Mouse (Mus musculus) liver, embryonic 15.5 days (tissue): ENCODE measurements around the gene Krt26. TPM values are rescaled to one million over a fixed set of nuclear protein-coding genes. Genes with fewer than 3 reads are reported as not detected.

Experiments
- ATAC-seq: fragments of 200-750 bp; cut with Nextera tagmentation; 2 replicates; pipeline ENCODE4 v1.8.0; 2017; ENCODE audit warnings: moderate number of reproducible peaks, mild to moderate bottlenecking, moderate library complexity; ENCODE audit not compliant: insufficient read depth
- H3K27ac ChIP-seq: fragments of 300-500 bp; sonication (generic); replicated peaks from 2 replicates; pipeline ENCODE4 v1.5.1; 2015; ENCODE audit warnings: mild to moderate bottlenecking, inconsistent platforms
- H3K27me3 ChIP-seq: fragments of 300-500 bp; sonication (generic); 2 replicates; pipeline ENCODE4 v1.6.1; 2015; ENCODE audit warnings: mild to moderate bottlenecking, inconsistent platforms
- H3K36me3 ChIP-seq: fragments of 300-500 bp; sonication (generic); replicated peaks from 2 replicates; pipeline ENCODE4 v1.6.1; 2015; ENCODE audit warnings: moderate library complexity, mild to moderate bottlenecking, inconsistent platforms
- H3K4me1 ChIP-seq: fragments of 300-500 bp; sonication (generic); replicated peaks from 2 replicates; pipeline ENCODE4 v1.6.1; 2015; ENCODE audit warnings: inconsistent platforms
- H3K4me2 ChIP-seq: fragments of 300-500 bp; sonication (generic); 2 replicates; pipeline ENCODE4 v1.6.1; 2015; ENCODE audit warnings: moderate library complexity, mild to moderate bottlenecking, inconsistent platforms
- H3K4me3 ChIP-seq: fragments of 300-500 bp; sonication (generic); replicated peaks from 2 replicates; pipeline ENCODE4 v1.5.1; 2015; ENCODE audit warnings: mild to moderate bottlenecking, inconsistent platforms
- H3K9ac ChIP-seq: fragments of 300-500 bp; sonication (generic); 2 replicates; pipeline ENCODE4 v1.6.1; 2015; ENCODE audit warnings: moderate library complexity, mild to moderate bottlenecking, inconsistent platforms
- H3K9me3 ChIP-seq: fragments of 300-500 bp; sonication (generic); replicated peaks from 2 replicates; pipeline ENCODE4 v1.6.1; 2016; ENCODE audit warnings: inconsistent platforms
- WGBS: fragments of 180-500 bp; shearing (Covaris S2); methylation state at CpG from one replicate; pipeline ENCODE4 v1.1.7; 2015; ENCODE audit warnings: mixed read lengths; ENCODE audit not compliant: insufficient replicate concordance; 5-methylcytosine and 5-hydroxymethylcytosine counted together
- polyA plus RNA-seq: library from polyadenylated mRNA; unstranded; fragments of >200 nt; fragmentation: Nextera tagmentation; extraction: Ambion mirVana; gene quantifications from 2 replicates; pipeline ENCODE4 v1.2.1, GENCODE M21; 2015

The Krt26 gene
- polyA plus RNA-seq = not detected in 2 replicates

DNA sequence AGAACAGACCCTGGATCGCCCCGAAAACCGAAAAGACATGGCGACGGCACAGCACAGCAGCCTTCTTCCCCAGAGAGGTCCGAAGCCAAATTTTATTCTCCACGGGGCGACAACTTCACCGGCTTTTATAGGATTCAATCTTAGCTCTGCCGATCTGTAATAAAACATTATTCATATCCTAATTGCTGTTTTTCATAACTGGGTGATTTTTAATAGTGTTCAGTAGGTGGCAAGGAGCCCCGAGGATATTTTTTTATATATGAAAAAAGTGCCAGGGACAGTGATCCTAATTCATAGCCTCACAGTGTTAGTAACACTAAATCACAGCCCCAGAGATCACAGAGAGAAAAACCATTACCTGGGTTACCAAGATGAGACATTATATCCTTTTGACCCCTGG, at the start of gene Krt26:
Gene Krt26, minus strand, starts transcription at position 101 of the 400 bp plus-strand sequence.
- H3K4me1 ChIP-seq = no peaks in the 10 kb centered on the region
- ATAC-seq = no peak
- H3K27ac ChIP-seq = no peak within 1 kb of the TSS
- no peak within 1 kb of the TSS for H3K9ac ChIP-seq
- no peaks in the 10 kb centered on the region for H3K27me3 ChIP-seq
- no peaks in the 10 kb centered on the region for H3K9me3 ChIP-seq
- WGBS = 76% methylated on average over 11 of the region's 11 CpGs
- H3K4me2 ChIP-seq = no peak within 1 kb of the TSS
- H3K36me3 ChIP-seq = no peaks in the 10 kb centered on the region
- H3K4me3 ChIP-seq = no peak within 1 kb of the TSS

DNA sequence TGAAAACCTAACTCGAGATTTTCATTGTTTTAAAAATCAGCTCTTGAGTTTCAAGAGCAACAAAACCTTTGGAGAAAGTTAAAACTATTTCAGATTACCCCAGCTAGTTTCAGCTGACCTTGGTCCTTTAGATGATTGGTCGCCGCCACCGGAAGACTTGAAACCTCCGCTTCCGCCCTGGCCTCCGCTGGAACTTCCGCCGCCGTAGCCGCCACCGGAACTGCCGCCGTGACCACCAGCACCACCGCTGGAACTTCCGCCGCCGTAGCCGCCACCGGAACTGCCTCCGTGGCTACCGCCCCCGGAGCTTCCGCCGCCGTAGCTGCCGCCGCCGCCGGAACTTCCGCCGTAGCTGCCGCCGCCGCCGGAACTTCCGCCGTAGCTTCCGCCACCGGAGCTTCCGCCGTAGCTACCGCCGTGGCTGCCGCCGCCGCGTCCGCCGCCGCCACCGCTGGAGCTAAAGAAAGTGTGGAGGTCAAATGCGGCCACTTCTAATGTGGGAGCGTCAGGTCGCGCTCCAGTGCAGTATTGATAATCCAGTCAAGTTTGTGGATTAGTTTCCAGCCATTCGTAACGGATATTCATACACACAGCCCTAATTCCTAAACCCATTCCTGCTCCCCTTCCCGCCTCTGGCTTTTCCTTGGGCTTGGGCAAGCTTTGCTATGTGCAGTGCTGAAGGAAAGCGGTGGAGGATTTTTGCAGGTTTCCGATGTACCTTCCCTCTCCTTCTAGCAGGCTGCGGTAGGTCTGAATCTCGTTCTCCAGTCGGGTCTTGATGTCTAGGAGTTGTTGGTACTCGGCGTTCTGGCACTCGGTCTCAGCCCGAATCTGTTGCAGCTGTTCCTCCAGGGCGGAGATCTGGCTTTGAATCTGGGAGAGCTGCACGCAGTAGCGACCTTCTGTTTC, 48.3 kb upstream of the Krt26 start:
- Histone ChIP-seq H3K4me1 (peaks cover 6% of the 10 kb centered on the region; the same call in 1 of the 2 replicates), H3K4me2 (peak overlapping the region; percentile 73), H3K27ac (peak overlapping the region; percentile 83), H3K27me3 (peaks cover 14% of the 10 kb centered on the region), H3K9me3 (no peaks in the 10 kb centered on the region), H3K36me3 (no peaks in the 10 kb centered on the region), H3K4me3 (peak overlapping the region; percentile 60), H3K9ac (0 out of 2 replicates have a peak overlapping the region, but pooled peaks have one; percentile 20)
- ATAC-seq = peak; percentile 49
- WGBS = 3% methylated on average over 71 of the region's 71 CpGs

DNA sequence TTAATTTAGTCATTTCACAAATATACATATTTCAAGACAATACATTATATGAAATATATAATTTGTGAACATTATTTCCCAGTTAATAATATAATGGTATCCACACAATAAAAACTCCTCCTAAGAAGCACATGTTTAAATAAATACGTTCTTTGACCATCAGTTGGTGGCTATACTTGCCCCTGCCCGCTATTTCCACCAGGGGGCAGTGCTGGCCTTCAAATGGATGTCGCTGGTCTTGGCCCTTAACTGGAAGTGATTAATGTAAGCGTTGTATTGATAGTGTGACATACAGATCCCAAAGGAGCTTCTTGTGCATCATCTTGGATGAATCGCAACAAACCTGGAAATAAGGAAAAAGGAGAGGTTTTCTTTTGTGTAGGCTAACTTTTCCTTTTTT, 41.8 kb upstream of the Krt26 start:
- no peak overlapping the region for H3K4me3 ChIP-seq
- H3K4me2 ChIP-seq = no peak overlapping the region
- WGBS = 11% methylated on average over 5 of the region's 5 CpGs
- H3K36me3 ChIP-seq = no peaks in the 10 kb centered on the region
- H3K4me1 ChIP-seq = no peaks in the 10 kb centered on the region
- peaks cover 6% of the 10 kb centered on the region for H3K27me3 ChIP-seq
- H3K9ac ChIP-seq = no peak overlapping the region
- no peak overlapping the region for H3K27ac ChIP-seq
- no peak for ATAC-seq
- H3K9me3 ChIP-seq = no peaks in the 10 kb centered on the region

DNA sequence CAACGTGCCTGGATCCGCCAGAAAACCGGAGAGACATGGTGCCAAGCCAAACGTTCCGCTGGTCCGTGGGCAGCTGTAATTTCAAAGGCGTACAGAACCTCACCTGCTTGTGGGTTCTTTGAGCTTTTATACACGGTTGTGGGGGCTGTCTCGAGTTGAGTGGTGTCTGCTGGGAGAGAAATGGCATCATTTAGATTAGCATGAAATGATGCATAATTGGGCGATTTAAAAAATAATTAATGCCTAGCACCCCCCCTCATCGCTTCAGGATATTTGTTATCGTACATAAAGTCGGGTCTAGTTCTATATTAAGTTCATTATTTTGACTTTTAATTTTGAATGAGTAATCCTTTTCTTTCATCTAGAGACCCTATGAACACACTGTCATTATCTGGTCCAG, 37.0 kb upstream of the Krt26 start, which contains the start of gene Krt28:
Gene Krt28, minus strand, starts transcription at position 101 of the 400 bp plus-strand sequence.
- no peaks in the 10 kb centered on the region for H3K9me3 ChIP-seq
- ATAC-seq = no peak
- no peaks in the 10 kb centered on the region for H3K36me3 ChIP-seq
- no peak within 1 kb of the TSS for H3K4me3 ChIP-seq
- no peaks in the 10 kb centered on the region; the same call in 1 of the 2 replicates for H3K27me3 ChIP-seq
- no peaks in the 10 kb centered on the region for H3K4me1 ChIP-seq
- H3K4me2 ChIP-seq = no peak within 1 kb of the TSS
- H3K27ac ChIP-seq = no peak within 1 kb of the TSS
- WGBS = 69% methylated on average over 13 of the region's 13 CpGs
- no peak within 1 kb of the TSS for H3K9ac ChIP-seq

DNA sequence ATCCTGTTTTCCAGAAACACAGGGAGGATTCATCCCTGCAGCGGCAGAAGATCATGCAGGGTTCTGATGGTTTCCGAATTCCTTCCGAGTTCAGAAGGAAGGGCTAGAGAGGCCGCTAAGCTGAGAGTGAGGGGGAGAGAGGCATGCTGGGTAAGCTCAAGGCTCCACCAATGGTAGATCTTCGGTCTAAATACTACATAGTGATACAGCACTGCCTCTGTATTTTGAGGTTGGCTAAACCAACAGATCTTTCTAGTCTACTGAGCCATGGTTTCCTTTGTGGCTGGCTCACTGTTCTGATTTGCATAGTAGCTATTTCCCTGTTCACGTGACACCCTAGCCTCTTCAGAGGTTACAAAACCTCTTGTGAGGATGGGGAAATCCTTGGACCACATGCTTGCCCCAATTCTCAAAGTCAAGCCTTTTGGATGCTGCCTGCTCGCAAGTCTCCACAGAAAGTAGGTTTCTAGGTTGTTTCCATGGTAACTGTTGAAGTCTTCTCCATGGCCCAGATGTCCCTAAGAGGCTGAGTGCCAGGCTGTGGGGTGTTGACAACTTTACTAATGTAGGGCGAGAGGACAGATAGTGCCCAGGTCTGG, 32.2 kb upstream of the Krt26 start:
- 61% methylated on average over 8 of the region's 8 CpGs for WGBS
- no peak overlapping the region for H3K27ac ChIP-seq
- H3K4me2 ChIP-seq = no peak overlapping the region
- H3K4me1 ChIP-seq = no peaks in the 10 kb centered on the region
- no peaks in the 10 kb centered on the region for H3K27me3 ChIP-seq
- H3K4me3 ChIP-seq = no peak overlapping the region
- H3K9ac ChIP-seq = no peak overlapping the region
- no peaks in the 10 kb centered on the region for H3K9me3 ChIP-seq
- ATAC-seq = no peak
- no peaks in the 10 kb centered on the region for H3K36me3 ChIP-seq

DNA sequence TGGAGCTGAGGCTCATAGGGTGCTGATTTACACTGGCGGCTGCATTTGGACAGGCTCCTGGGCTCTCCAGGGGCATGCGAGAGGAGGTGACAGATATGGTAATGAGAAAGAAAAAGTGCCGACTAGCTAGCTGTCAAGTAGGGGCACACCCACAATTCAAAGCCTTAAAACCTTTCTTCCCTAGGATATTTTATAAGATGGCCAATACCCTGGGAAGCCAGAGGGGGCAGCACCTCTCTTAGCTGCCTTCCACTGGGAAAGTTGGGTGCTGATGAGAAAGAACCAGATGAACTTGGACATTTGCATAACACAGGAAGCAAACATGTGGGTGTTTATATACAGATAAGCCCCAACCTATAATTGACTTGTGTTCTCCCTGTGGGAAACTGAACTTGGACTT, 31.5 kb upstream of the Krt26 start:
- H3K4me2 ChIP-seq = no peak overlapping the region
- no peak overlapping the region for H3K4me3 ChIP-seq
- 15% methylated on average over 3 of the region's 3 CpGs for WGBS
- ATAC-seq = no peak
- H3K4me1 ChIP-seq = no peaks in the 10 kb centered on the region
- no peaks in the 10 kb centered on the region for H3K36me3 ChIP-seq
- H3K27me3 ChIP-seq = no peaks in the 10 kb centered on the region
- no peak overlapping the region for H3K9ac ChIP-seq
- H3K27ac ChIP-seq = no peak overlapping the region
- no peaks in the 10 kb centered on the region for H3K9me3 ChIP-seq

DNA sequence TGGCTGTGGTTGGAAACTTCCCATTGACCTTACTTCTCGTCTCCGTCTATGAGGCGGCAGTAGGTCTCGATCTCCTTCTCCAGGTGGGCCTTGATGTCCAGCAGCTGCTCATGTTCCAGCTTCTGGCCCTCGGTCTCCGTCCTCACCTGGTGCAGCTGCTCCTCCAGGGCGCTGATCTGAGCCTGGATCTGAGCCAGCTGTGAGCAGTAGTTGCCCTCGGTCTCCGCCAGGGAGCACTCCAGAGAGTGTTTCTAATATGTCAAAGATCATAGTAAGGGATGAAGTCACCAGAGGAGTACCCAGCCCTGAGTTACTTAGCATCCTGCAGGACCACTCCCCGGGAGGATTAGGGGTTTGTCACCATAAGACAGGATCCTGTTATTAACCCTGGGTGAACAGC, 29.0 kb upstream of the Krt26 start:
- Histone ChIP-seq H3K36me3 (no peaks in the 10 kb centered on the region), H3K9ac (no peak overlapping the region), H3K4me3 (no peak overlapping the region), H3K4me1 (no peaks in the 10 kb centered on the region), H3K4me2 (no peak overlapping the region), H3K9me3 (no peaks in the 10 kb centered on the region), H3K27me3 (no peaks in the 10 kb centered on the region), H3K27ac (no peak overlapping the region)
- WGBS = 30% methylated on average over 10 of the region's 10 CpGs
- no peak for ATAC-seq

DNA sequence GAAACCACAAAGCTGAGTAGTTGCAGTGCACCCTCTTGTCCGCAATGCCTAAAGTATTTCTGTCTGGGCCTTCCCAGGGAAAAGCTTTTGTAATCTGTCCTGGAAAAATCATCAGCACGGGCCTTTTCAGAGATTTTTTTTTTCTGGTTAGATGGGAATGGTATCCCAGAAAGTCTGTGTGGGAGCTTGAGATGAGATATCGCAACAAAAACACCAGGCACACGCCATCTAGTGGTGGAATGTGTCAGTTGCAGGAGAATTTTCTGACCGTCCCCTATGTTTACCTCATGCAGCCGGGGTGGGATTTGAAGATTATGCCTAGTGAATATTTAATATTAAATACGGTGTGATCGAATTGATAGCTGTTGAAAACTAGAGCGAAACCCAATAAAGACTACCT, 26.6 kb upstream of the Krt26 start:
- Histone ChIP-seq H3K27ac (no peak overlapping the region), H3K9ac (no peak overlapping the region), H3K4me3 (no peak overlapping the region), H3K4me2 (no peak overlapping the region), H3K9me3 (no peaks in the 10 kb centered on the region), H3K36me3 (no peaks in the 10 kb centered on the region), H3K27me3 (no peaks in the 10 kb centered on the region), H3K4me1 (no peaks in the 10 kb centered on the region)
- WGBS = 19% methylated on average over 9 of the region's 9 CpGs
- no peak for ATAC-seq

DNA sequence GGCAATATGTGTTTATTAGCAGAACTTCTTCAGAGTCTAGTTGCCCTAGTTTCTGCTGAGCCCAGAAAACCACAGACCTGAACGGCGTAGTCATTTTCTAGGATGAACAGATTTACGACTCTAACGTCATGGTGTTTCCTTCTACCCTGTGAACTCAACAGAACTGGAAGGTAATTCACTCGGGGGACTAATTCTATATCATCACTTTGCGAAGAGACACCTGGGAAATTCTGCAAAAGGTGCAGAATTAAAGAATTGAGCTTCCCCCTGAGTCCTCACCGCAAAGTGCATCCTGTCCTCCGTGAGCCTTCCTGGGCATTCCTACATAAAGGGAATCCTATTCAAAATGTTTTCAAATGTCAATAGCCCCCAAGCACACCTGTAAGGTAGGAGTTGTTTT, 23.7 kb upstream of the Krt26 start:
- Histone ChIP-seq H3K4me3 (no peak overlapping the region), H3K36me3 (no peaks in the 10 kb centered on the region), H3K27me3 (no peaks in the 10 kb centered on the region), H3K27ac (no peak overlapping the region), H3K9me3 (no peaks in the 10 kb centered on the region), H3K4me1 (no peaks in the 10 kb centered on the region), H3K9ac (no peak overlapping the region), H3K4me2 (no peak overlapping the region)
- WGBS = 47% methylated on average over 8 of the region's 8 CpGs
- no peak for ATAC-seq

DNA sequence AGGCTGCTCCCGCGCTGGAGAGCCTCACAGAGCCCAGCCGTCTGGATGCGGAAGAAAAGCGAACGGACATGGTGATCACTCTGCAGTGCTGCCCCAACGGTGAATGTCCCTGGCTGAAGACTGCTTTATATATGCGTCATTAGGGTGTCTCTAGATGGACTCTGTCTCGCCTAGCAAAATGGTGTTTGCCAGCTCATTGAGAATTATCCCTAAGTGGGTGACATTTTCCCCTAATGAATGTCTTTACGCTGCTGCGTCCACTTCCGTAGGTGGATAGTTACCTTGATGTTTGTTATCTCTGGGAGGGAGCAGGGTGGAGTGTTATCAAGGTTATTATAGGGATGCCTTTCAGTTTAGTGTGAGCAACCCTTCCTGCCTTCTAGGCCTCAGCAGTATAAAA, 13.2 kb upstream of the Krt26 start, which contains the start of gene Krt27:
Gene Krt27, minus strand, starts transcription at position 101 of the 400 bp plus-strand sequence.
- no peaks in the 10 kb centered on the region for H3K9me3 ChIP-seq
- H3K9ac ChIP-seq = no peak within 1 kb of the TSS
- no peak for ATAC-seq
- no peaks in the 10 kb centered on the region for H3K36me3 ChIP-seq
- H3K27me3 ChIP-seq = no peaks in the 10 kb centered on the region
- H3K4me3 ChIP-seq = no peak within 1 kb of the TSS
- H3K27ac ChIP-seq = no peak within 1 kb of the TSS
- no peak within 1 kb of the TSS for H3K4me2 ChIP-seq
- no peaks in the 10 kb centered on the region for H3K4me1 ChIP-seq
- 68% methylated on average over 12 of the region's 12 CpGs for WGBS

DNA sequence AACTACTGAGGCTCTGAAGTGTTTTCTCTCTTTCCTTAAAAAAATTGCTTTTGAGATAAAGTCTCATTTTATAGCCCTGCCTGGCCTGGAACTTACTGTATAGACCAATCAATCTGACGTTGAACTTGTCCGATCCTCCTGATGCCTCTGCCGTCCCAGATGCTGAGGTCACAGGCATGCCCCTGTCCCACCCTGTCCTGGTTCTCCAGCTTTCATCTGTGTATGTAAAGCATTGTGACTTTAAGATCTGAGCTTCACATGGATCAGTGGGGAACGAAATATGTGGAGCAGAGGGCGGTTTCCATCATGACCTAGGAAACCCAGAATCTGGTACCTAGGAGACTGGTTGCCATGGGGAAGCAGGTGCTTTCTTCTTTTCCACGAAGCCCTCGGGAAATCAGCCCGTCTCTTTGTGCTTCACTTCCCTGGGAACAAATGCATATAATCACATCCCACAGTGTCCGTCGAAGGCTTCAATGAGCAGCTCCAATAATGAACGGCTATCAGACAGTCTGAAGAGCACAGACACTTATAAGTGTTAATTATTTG, 1.6 kb upstream of the Krt26 start:
- no peak overlapping the region for H3K4me2 ChIP-seq
- H3K4me1 ChIP-seq = no peaks in the 10 kb centered on the region
- no peaks in the 10 kb centered on the region for H3K36me3 ChIP-seq
- no peak for ATAC-seq
- H3K9ac ChIP-seq = no peak overlapping the region
- H3K4me3 ChIP-seq = no peak overlapping the region
- no peaks in the 10 kb centered on the region for H3K27me3 ChIP-seq
- 70% methylated on average over 11 of the region's 11 CpGs for WGBS
- H3K27ac ChIP-seq = no peak overlapping the region
- no peaks in the 10 kb centered on the region for H3K9me3 ChIP-seq
